Mouse (Mus musculus) adrenal gland, adult 8-10 months (tissue): ENCODE measurements at regions not wholly inside any gene's neighbourhood (a gene's known extent, or its start where the extent isn't known, plus 50 kb on each side); places are given as distances from the start of the nearest gene placed in this dataset.

ENCODE experiments used
- DNase-seq: peaks from one replicate; pipeline ENCODE4 v3.0.0; 2022

DNA sequence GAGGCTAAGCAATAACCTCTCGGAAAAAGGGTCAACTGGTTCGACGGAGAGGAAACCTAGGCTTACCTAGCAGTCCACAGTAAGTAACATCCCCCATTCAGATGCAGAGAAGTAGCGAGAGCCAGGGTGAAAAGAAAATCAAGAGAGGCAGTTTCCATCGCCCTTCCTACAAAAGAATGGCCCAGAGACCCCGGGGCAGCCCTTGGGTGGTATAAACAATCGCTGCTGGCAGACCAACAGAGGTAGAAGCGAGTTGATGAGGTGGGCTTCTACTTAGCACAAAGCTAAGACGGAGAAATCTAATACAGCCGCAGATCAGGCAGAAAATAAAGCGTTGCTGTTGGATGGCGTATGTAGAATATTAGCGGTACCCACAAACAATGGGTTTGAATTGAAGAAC is 57.8 kb upstream of the Arl15 start:
- no peak for DNase-seq

DNA sequence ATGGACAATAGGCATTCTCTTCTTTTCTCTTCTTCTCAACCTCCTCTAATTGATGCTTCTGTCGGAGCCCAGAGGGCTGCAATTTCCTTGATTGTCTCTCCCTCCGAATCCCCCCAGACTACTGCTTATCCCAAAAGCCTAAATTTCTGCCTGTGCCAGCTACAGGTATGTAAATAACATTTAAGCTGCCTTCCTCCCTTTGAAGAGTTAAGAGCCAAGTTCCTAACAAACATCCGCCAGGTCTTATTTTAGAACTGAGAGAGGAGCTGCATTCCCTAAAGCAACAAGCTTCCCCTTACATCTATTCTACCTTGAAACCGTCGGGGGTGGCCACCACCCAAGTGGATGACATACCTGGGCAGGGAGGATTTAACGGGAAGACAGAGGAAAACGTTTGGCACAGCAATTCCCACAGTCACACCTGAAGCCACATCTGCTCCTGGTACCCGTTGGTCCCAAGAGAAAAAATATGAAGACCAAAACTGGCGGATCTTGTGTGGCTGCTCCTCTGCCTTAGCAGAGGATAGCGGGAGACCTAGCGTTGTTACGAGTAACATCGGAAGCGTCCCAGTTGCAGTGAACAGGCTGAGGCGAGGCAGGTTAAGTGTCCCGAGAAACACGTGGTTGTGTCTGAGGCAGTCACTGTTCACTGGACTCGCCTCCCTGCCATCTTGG is 58.6 kb upstream of the Arl15 start:
- DNase-seq: no peak

DNA sequence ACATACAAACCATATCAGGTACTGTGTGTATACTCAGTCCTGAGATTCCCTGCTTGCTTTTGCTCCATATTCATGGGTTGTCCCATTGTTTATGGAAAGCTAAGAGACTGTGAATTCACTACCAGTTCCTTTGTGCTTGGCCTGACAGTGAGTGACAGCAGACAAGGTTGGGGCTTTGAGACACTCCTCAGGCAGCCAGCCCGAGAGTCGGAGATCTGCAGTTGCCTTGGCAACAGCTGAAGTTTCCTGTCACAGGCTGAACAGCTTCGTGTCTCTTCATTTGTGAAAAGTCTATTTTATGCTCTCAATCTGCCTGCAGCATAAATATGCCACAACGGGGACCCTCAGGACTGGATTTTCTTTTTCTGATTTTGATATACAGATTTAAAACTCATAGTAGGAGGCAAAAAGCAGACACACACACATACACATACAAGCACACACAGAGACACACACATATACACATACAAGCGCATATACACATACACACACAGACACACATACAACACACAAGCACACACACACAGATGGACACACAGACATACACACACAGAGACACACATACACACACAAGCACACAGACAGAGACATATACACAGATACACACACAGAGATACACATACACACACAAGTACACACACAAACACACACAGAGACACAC is 60.0 kb upstream of the Arl15 start:
- DNase-seq: no peak

DNA sequence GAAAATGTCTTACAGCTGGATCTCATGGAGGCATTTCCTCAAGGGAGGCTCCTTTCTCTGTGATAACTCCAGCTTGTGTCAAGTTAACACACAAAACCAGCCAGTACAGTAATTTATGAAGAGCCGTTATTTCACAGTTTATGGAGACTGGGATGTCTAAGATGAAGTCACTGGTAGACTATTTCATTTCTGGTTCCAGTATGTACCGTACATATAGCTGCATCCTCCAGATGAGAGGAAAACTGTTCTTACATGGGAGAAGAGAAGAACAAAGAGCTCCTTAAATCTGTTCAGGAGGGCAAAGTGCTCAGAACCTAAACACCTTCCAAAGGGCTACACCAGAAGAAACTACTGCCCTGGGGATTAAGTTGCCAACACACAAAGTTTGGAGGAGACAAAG is 60.6 kb upstream of the Arl15 start:
- DNase-seq: no peak

DNA sequence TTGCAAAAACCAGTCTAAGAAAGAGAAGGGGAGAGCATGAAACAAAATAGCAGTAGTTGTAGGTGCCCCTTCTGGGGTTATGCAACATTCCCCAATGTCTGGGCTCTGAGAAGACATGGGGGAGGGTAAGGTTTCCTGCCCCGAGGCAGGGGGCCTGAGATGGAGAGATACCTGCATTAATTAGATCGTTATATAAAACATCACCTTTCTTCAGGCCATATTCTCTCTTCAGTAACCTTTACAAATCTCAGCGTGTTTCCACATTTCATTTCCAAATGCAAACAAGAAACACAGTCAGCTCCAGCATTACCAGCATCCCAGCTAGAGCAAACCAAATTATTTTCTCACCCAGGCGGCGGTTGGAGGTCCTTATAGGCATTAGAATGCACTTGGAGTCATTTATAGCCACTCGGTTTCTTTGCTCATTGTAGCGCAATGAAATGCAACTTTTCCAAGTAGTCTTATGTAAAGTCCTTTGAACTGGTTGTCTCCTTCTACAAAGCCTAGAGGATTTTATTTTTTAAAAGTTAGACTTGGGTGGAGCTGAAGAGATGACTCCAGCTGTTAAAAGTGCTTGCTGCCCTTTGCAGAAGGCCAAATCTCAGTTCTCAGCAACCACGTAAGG is 63.4 kb upstream of the Arl15 start:
- DNase-seq: no peak

DNA sequence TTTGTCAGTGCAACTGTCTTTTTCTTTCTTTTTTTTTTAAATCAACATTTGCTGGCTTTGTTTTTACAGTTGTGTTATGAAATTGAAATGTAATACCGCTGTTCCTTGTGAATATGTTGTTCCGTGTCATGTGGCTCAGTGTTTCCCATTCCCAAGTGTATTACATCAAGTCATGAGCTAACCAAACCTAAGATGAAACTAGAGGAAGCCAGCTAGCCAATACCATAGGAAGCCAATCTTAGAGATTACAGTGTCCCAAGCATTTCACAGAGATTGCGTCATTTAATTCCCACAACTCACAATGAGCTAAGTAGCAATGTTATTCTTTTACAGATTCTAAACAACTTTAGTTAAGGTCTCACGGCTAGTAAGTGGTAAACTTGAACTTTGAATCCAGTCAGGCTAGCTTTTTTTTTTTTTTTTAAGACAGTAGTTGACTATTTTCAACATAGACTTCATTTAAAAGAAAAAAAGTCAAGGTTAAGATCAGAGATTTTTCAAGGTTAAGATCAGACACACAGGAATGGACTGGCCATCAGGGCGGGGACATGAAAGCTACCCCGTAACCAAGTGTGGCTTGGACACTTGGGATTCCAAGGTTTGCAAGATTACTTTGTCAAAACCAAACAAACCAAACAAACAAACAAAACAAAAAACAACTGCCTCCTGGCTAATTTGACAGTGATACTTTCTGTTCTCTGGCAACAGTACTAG is 64.1 kb upstream of the Arl15 start:
- DNase-seq: no peak

DNA sequence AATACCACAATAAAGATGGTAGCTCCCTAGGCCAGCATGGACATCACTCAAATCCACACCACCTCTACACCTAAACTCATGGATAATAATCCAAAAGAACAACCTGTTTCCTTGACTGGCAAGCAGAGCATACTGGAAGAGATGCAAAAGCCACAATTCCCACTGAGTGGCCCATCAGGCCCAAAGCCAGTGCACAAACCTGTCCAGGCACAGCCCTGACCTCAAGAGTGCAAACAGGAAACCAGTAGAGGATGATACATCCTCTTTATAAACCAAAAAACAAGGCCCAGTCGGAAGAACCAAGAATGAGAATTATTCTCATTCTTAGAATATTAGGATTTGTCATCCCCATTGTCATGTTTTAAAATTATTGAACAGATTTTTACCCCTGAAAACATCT is 64.7 kb upstream of the Arl15 start:
- DNase-seq: no peak

DNA sequence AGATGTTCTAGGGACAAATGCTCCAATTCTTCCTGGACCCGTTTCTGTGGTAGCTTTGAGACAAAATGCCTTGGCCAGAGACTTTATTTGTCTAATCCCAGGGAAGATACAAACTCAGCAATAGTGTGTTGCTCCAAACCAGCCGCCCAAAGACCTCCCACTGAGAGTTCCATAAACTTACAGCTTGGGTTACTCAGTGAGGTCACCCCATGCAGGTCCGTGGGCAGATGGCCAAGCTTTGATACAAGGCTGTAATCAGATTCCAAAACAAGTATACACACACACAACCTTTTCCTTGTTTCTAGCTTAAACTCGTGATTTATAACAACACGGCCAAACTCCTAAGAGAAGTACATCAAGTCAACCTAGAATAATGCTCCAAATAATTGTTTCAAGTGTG is 64.6 kb upstream of the Hspb3 start:
- DNase-seq: peak; percentile 6

DNA sequence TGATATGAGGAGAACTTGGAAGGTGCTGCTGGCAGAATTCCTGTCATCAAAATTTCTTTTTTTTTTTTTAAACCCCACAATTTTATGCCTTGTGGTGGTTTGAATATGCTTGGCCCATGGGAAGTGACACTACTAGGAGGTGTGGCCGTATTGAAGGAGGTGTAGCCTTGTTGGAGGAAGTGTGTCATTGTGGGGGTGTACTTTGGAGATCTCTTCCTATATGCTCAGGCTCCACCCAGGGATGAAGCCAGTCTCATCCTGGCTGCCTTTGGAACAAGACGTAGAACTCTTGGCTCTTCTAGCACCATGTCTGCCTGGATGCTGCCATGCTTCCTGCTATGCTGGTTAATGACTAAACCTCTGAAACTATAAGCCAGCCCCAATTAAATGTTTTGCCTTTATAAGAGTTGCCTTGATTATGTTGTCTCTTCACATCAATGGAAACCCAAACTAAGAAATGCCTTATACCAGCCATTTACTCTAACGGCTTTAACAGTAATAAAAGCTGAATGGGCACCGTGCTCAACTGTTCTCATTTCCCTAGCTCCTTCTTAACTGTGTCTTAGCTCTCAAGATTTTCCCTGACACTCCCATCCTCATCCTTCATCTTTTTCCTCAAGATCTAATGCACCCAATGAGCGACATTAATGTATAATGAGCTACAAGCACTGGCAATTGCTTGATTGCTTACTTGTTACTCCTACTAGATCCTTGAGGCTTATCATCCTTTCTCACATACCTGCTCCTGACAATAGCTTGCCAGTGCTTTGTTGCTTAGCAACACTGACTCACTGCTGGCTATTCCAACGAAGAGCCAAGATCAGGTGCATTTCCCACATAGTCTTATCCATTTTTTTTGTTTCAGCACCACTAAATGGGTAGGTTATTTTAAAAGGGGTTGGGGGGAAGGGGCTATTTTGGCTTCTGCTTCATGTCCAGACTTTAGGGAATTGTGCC is 61.7 kb upstream of the Hspb3 start:
- no peak for DNase-seq

DNA sequence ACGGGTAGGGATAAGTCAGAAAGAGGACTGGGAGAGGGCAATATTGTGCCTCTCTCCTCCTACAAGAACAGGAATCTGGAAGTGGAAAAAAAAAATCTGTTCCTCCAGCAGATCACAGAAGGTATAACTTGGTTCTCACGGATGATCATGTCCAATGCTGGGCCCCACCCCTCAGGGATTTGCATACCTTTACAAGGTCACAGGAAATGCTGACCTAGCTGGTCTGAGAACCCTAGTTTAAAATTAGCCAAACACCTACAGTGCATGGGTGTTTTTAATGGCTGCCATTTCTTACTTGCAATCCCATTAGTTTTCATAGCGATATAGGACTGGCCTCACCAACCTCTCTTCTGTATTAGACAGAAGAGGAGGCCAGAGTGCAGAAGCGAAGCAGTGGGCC is 51.8 kb upstream of the Hspb3 start:
- DNase-seq: no peak

DNA sequence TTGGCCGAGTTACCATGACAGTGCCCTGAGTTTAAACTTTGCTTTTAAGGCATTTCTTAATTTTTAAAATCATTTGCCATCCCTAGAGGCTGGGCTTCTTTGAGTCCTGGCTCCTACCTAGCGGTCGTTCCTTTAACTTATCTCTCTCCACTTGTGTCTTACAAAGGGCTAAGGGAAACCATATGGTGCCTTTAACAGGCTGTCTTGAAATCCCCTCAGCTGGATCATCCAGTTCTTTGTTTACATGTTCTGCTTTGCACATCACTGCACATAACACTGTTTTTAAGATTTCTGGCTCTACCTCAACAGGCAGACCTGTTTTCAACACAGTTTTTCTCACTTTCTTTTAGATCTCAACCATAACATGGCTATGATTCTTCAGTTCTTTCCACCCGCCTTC is 50.4 kb upstream of the Hspb3 start:
- no peak for DNase-seq
